Mouse (Mus musculus) stomach, embryonic 14.5 days (tissue): ENCODE data around the gene Gins2. TPM values are rescaled to one million over a fixed set of nuclear protein-coding genes. Genes with fewer than 3 reads are reported as not detected.

Experiments used
- ATAC-seq: fragments of 200-750 bp; cut with Nextera tagmentation; 2 replicates; pipeline ENCODE4 v1.8.0; 2017; ENCODE audit warnings: low read depth, moderate TSS enrichment; ENCODE audit not compliant: insufficient number of reproducible peaks, insufficient read depth, low FRiP score
- H3K27ac ChIP-seq: fragments of 300-500 bp; sonication (generic); 2 replicates; pipeline ENCODE4 v1.5.1; 2014; ENCODE audit warnings: mild to moderate bottlenecking, low read length, moderate library complexity, mixed read lengths
- H3K27me3 ChIP-seq: fragments of 300-500 bp; sonication (generic); 2 replicates; pipeline ENCODE4 v1.6.1; 2014; ENCODE audit warnings: low read length, control low read depth, mixed read lengths; ENCODE audit not compliant: control insufficient read depth, insufficient read depth
- H3K36me3 ChIP-seq: fragments of 300-500 bp; sonication (generic); 2 replicates; pipeline ENCODE4 v1.6.1; 2014; ENCODE audit warnings: mild to moderate bottlenecking, control low read depth, low read length, moderate library complexity, mixed read lengths; ENCODE audit not compliant: control insufficient read depth, insufficient read depth
- H3K4me1 ChIP-seq: fragments of 300-500 bp; sonication (generic); 2 replicates; pipeline ENCODE4 v1.6.1; 2014; ENCODE audit warnings: low read length, control low read depth, mixed read lengths; ENCODE audit not compliant: control insufficient read depth, insufficient read depth
- H3K4me2 ChIP-seq: fragments of 300-500 bp; sonication (generic); replicated peaks from 2 replicates; pipeline ENCODE4 v1.6.1; 2014; ENCODE audit warnings: low read depth, low read length, control low read depth
- H3K4me3 ChIP-seq: fragments of 300-500 bp; sonication (generic); 2 replicates; pipeline ENCODE4 v1.5.1; 2014; ENCODE audit warnings: low read depth, low read length, control low read depth
- H3K9ac ChIP-seq: fragments of 300-500 bp; sonication (generic); replicated peaks from 2 replicates; pipeline ENCODE4 v1.6.1; 2014; ENCODE audit warnings: low read depth, mild to moderate bottlenecking, control low read depth, low read length, moderate library complexity, mixed read lengths
- H3K9me3 ChIP-seq: fragments of 300-500 bp; sonication (generic); 2 replicates; pipeline ENCODE4 v1.6.1; 2016; ENCODE audit warnings: low read depth, low read length, control low read depth; ENCODE audit not compliant: control insufficient read depth
- WGBS: fragments of 180-500 bp; shearing (Covaris S2); extraction: QIAGEN DNeasy Blood & Tissue Kit; methylation state at CpG from one replicate; pipeline ENCODE4 v1.1.7; 2014; 5-methylcytosine and 5-hydroxymethylcytosine counted together
- polyA plus RNA-seq: library from polyadenylated mRNA; unstranded; fragments of >200 nt; fragmentation: Nextera tagmentation; extraction: Ambion mirVana; gene quantifications from 2 replicates; pipeline ENCODE4 v1.2.1, GENCODE M21; 2014

Gins2 gene
- 112 and 118 TPM in 2 replicates for polyA plus RNA-seq

DNA sequence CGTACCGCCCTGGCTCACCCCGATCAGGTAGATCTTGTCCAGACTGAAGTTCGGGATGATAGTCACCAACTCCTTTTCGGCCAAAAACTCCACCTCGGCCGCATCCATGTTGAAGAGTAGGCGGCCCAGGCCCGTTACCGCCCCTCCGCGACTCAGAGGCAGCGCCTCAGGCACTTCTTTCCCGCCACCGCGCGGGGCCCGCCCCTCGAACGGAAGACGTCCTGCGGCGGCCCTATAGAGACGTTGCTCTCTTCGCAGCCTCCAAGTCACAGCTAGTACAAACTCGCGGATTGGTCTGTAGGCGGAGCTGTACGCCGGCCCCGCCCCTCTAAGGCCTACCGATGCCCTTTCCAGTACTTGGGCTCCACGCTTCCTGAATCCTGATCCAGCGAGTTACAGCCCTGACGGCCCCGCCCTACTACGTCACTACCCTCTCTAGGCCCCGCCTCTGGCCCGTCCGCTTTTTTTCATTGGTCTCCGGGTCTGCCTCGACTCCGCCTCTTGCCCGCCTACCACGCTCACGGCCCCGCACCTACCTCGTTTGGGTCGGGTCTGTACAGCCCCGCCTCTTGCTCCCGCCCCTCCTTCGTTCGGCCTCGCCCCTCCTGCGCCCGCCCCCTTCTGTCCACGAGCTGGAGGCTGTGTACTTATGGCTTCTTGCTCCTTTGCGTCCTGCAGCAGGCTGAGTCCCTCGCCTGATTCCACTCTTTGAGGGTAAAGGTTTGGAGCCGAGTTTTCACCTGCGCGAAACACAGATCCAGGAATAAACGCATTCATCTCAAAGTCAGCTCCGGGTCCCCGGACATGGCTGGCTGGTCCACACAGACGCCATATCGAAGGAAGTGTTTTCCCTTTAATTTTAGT lies at the start of gene Gins2:
Gins2 (minus strand) TSS at position 397 of the 864 bp plus-strand sequence.
- peak within 1 kb of the TSS; percentile 84 for H3K4me2 ChIP-seq
- peak; percentile 99 for ATAC-seq
- peaks cover 6% of the 10 kb centered on the region; the same call in 1 of the 2 replicates for H3K36me3 ChIP-seq
- no peaks in the 10 kb centered on the region for H3K4me1 ChIP-seq
- under 1% methylated on average over 67 of the region's 67 CpGs for WGBS
- H3K4me3 ChIP-seq = peak within 1 kb of the TSS; percentile 77
- H3K27me3 ChIP-seq = no peaks in the 10 kb centered on the region
- no peaks in the 10 kb centered on the region for H3K9me3 ChIP-seq
- H3K9ac ChIP-seq = peak within 1 kb of the TSS; percentile 77
- peak within 1 kb of the TSS; percentile 59 for H3K27ac ChIP-seq

DNA sequence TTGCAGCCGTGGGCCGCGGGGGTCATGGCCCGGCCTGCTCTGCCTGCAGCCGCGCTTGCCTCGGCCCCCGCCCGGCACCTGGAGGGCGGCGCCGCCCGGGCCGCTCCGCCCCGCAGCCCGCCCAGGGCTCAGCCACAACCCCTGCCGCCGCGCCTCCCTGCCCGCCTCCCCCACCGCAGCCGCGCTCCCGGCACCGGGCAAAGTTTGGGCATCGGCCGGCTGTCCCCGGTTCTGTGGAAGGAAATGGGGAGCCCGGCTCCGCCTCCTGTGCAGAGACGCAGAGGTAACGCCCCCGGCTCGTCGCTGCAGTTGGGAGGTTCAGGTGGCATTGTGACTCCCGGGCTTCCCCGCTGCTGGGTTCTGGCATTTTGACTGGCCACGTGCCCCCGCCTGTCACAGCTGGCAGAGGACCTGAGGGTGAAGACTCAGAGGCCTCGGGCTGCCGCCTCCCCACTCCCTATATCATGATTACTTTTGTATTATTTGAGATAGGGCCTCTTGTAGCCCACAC lies 45.3 kb upstream of the Gins2 start:
- 1% methylated on average over 39 of the region's 42 CpGs for WGBS
- Histone ChIP-seq H3K4me1 (0 out of 2 replicates have a peak, but pooled peaks cover 9% of the 10 kb centered on the region), H3K36me3 (no peaks in the 10 kb centered on the region), H3K27ac (no peak overlapping the region), H3K9ac (peak overlapping the region; percentile 61), H3K9me3 (no peaks in the 10 kb centered on the region), H3K4me2 (peak overlapping the region; percentile 100), H3K4me3 (peak overlapping the region; percentile 61), H3K27me3 (peaks cover 3% of the 10 kb centered on the region; the same call in 1 of the 2 replicates)
- peak; percentile 73 for ATAC-seq

DNA sequence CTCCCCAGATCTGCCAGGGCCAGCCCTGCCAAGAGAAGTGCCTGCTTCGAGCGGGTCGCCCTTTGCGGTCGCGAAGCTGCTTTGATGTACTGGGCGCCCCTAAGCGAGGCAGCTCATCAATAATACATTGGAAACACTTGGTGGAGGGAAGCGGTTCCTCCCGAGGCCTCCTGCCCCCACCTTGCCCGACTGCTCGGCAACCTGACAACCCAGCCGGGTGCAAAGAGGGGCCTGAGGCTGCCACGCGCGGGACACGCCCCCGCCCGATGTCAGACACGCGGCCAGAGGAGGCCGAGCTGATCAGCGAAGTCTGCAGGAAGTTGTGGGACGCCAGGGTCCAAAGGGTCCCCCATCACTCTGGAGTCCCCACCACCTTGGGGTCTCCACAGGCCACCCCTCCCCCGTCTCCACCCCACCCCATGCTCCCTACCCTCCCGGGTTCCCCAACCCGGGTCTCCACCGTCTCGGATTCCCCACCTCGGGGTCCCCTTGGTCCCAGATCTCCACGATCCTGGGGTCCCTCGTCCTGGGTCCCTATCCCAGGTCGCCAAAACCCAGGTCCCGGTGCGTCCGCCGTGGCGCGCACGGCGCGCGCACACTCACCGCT lies 44.7 kb upstream of the Gins2 start:
- no peaks in the 10 kb centered on the region for H3K9me3 ChIP-seq
- H3K9ac ChIP-seq = peak overlapping the region; percentile 61
- H3K27ac ChIP-seq = no peak overlapping the region
- H3K4me3 ChIP-seq = peak overlapping the region; percentile 61
- peak overlapping the region; percentile 100 for H3K4me2 ChIP-seq
- peaks cover 3% of the 10 kb centered on the region; the same call in 1 of the 2 replicates for H3K27me3 ChIP-seq
- 2% methylated on average over 43 of the region's 44 CpGs for WGBS
- H3K36me3 ChIP-seq = no peaks in the 10 kb centered on the region
- 0 out of 2 replicates have a peak, but pooled peaks cover 9% of the 10 kb centered on the region for H3K4me1 ChIP-seq
- ATAC-seq = peak; percentile 21; the same call in 1 of the 2 replicates

DNA sequence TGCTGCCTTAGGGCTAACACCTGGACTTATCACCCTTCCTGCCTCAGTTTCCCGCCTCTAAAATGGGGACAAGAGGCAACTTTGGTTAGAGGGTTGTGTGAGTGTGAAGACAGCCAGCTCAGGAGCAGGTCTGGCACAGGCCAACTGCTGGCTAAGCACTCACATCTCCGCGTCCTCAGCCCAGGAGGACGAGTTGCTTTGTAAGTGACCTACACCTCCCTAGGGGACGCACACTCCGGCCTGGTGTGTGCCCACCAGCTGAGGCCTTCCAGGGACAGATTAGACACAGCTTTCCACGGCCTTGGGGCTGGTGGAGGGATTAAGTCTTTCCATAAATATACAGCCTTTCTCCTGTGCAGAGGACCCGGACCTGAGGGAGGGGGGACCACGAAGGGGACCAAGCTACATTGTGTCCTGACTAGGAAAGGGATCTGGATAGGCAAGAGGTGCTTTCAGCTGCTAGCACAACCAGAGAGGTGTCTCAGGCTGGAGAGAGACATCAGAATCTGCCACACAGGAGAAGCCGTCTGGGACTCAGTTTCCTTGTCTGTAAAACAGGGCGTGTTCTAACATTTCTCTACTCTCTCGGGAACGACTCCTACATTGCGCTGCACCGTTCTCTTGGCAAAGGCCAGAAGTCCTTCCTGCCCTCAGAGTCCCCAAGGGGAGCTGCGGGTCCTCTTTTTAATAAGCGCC lies 44.0 kb upstream of the Gins2 start:
- H3K36me3 ChIP-seq = no peaks in the 10 kb centered on the region
- H3K4me3 ChIP-seq = peak overlapping the region; percentile 61; the same call in 1 of the 2 replicates

DNA sequence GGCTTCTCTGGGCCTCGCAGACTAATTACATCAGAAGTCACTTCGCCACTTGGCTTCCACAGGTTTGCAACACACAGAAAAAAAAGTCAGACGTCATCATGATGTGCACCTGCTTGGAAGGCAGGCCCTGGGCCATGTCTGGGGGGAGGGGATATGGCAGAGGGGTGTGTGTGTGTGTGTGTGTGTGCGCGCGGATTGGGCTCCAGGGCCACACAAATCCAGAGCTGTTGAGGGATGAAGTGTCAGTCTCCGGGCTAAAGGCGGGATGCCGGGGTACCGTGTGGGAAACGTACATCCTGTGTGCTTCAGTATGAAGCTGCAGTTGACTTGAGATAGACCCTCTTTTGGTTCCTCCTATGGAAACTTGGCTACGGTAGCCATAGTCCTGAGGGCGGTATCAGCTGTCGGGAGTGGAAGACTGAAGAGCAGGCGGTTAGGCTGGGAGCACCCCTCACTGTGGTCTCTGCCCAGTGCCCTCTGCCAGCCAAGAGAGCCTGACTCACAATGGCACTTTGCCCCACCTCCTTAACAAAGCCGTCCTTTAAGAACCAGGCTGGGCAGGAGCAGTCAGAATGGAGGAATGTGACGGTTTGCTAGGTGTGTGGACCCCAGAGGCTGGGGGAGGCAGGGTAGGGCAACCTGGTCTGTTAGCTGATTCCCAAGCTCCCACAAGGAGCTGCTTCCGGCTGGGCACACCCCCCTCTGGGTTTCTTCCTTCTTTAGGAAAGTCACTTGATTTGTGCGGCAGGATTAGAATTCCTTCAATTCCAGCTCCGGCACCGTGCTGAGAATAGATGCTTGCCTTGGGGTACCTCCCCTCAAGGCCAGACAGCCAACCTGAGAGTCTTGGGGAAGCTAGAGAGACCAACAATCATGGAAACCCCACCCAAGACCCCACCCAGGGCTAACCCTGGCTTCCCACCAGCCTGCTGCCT lies 42.6 kb upstream of the Gins2 start:
- Histone ChIP-seq H3K36me3 (no peaks in the 10 kb centered on the region), H3K9me3 (no peaks in the 10 kb centered on the region), H3K4me2 (no peak overlapping the region), H3K4me3 (no peak overlapping the region), H3K27me3 (peaks cover 3% of the 10 kb centered on the region; the same call in 1 of the 2 replicates), H3K9ac (no peak overlapping the region), H3K27ac (no peak overlapping the region), H3K4me1 (0 out of 2 replicates have a peak, but pooled peaks cover 9% of the 10 kb centered on the region)
- 82% methylated on average over 21 of the region's 21 CpGs for WGBS
- no peak for ATAC-seq

More for the DNA sequence above, 44.0 kb upstream of the Gins2 start:
- H3K4me2 ChIP-seq = peak overlapping the region; percentile 100
- H3K9me3 ChIP-seq = no peaks in the 10 kb centered on the region
- H3K9ac ChIP-seq = no peak overlapping the region
- no peak for ATAC-seq
- H3K27ac ChIP-seq = no peak overlapping the region
- H3K27me3 ChIP-seq = peaks cover 3% of the 10 kb centered on the region; the same call in 1 of the 2 replicates
- H3K4me1 ChIP-seq = 0 out of 2 replicates have a peak, but pooled peaks cover 9% of the 10 kb centered on the region
- WGBS = 38% methylated on average over 17 of the region's 17 CpGs

DNA sequence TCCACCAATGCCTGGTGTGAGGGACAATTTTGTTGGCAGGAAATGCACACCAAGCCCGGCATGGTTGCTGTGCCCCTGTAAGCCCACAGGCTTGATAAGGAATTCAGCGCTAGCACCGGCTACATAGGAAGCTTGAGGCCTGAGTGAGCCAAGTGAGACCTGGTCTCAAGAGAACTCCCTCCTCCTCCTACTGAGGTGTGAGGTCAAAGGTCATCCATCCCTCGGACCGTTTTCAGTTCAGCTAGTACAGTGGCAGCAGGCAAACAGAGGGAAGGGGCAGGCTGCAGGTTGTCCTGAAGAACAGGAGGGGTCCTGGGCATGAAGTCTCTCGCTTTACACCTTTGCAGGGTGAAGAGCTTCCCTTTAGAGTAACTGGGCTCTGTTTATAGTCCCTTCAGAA lies 41.7 kb upstream of the Gins2 start:
- H3K27me3 ChIP-seq = peaks cover 3% of the 10 kb centered on the region; the same call in 1 of the 2 replicates
- WGBS = 46% methylated on average over 6 of the region's 6 CpGs
- H3K9me3 ChIP-seq = no peaks in the 10 kb centered on the region
- H3K4me2 ChIP-seq = no peak overlapping the region
- 0 out of 2 replicates have a peak, but pooled peaks cover 9% of the 10 kb centered on the region for H3K4me1 ChIP-seq
- no peak for ATAC-seq
- no peak overlapping the region for H3K4me3 ChIP-seq
- no peak overlapping the region for H3K27ac ChIP-seq
- H3K36me3 ChIP-seq = no peaks in the 10 kb centered on the region
- H3K9ac ChIP-seq = no peak overlapping the region

DNA sequence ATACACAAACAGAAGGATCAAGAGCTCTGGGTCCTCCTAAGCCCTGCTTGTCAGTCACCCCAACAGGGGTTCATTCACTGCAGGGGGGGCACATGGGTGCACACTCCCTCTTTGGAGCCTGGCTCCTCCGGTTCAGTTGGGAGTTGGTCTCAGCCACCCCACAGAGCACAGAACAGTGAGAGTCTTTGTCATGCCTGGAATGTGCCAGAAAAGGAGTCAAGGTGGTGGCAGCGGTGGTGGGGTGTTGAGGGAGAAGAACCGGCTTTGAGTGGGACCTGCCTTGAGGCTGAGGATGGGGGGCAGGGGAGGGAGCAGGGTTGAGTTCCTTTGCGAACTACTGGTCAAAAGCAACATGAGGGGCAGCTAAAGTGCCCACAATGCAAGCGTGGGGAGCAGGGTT lies 40.9 kb upstream of the Gins2 start:
- ATAC-seq = no peak
- Histone ChIP-seq H3K9ac (no peak overlapping the region), H3K27me3 (peaks cover 3% of the 10 kb centered on the region; the same call in 1 of the 2 replicates), H3K4me3 (no peak overlapping the region), H3K27ac (no peak overlapping the region), H3K4me1 (0 out of 2 replicates have a peak, but pooled peaks cover 9% of the 10 kb centered on the region), H3K36me3 (no peaks in the 10 kb centered on the region), H3K9me3 (no peaks in the 10 kb centered on the region), H3K4me2 (no peak overlapping the region)
- 46% methylated on average over 5 of the region's 5 CpGs for WGBS
